Mouse (Mus musculus) hematopoietic multipotent progenitor cell, adult 10-12 weeks (in vitro differentiated cells): ENCODE measurements around the gene Cdipt. TPM values are rescaled to one million over a fixed set of nuclear protein-coding genes. Genes with fewer than 3 reads are reported as not detected.

ENCODE experiments used
- polyA plus RNA-seq: library from polyadenylated mRNA; stranded (reverse); fragments of >175 nt; gene quantifications from 2 replicates; pipeline ENCODE4 v1.2.3, GENCODE M21; 2012; ENCODE audit warnings: low replicate concordance

Gene Cdipt
- 122 and 191 TPM in 2 replicates for polyA plus RNA-seq

GRCm38 (mm10) chr7:126975893-126975949 lies at the start of gene Cdipt:
TSS of gene Cdipt (plus strand) at chr7:126975914.

GRCm38 (mm10) chr7:126928384-126929037 lies 47.2 kb upstream of the Cdipt start, which contains the start of gene Kctd13:
TSS of gene Kctd13 (plus strand) at chr7:126928879.

GRCm38 (mm10) chr7:126949403-126949792 lies 26.3 kb upstream of the Cdipt start, which contains the start of gene Asphd1:
TSS of gene Asphd1 (minus strand) at chr7:126949582.

GRCm38 (mm10) chr7:126949793-126950646 lies 25.7 kb upstream of the Cdipt start, which contains the start of gene Sez6l2:
TSS of gene Sez6l2 (plus strand) at chr7:126950563.

GRCm38 (mm10) chr7:126975950-126976866 lies 494 bp downstream of the Cdipt start, which contains the start of gene Cdiptos:
TSS of gene Cdiptos (minus strand) at chr7:126976098.

GRCm38 (mm10) chr7:127014320-127014719 lies 38.6 kb downstream of the Cdipt start, which contains the start of gene Mvp:
TSS of gene Mvp (minus strand) at chr7:127014621.

GRCm38 (mm10) chr7:127016481-127016485 lies 40.6 kb downstream of the Cdipt start, which contains the start of gene Pagr1b:
TSS of gene Pagr1b (minus strand) at chr7:127016484.

GRCm38 (mm10) chr7:127016971-127017949 lies 41.5 kb downstream of the Cdipt start, which contains the start of gene Pagr1a:
TSS of gene Pagr1a (minus strand) at chr7:127017352.

GRCm38 (mm10) chr7:127020901-127021562 lies 45.3 kb downstream of the Cdipt start, which contains the start of the genes Gm42742 and Prrt2:
TSS of gene Gm42742 (minus strand) at chr7:127021097.
TSS of gene Prrt2 (minus strand) at chr7:127021211.

GRCm38 (mm10) chr7:127026984-127027726 lies 51.4 kb downstream of the Cdipt start, which contains the start of gene Maz:
TSS of gene Maz (minus strand) at chr7:127027037.

Other genes starting within 250 kb of the Cdipt start
- gene Mapk3, start 216.3 kb upstream of the Cdipt start, polyA plus RNA-seq: 116 and 131 TPM in 2 replicates
- gene Gdpd3, start 209.6 kb upstream of the Cdipt start, polyA plus RNA-seq: 2.9 and 4.6 TPM in 2 replicates
- gene Ypel3, start 199.0 kb upstream of the Cdipt start, polyA plus RNA-seq: 614 and 1,558 TPM in 2 replicates
- 20.6 and 32.8 TPM in 2 replicates for gene Tbx6, start 194.4 kb upstream of the Cdipt start, polyA plus RNA-seq
- 144 and 186 TPM in 2 replicates for gene Ppp4c, start 183.4 kb upstream of the Cdipt start, polyA plus RNA-seq
- gene Fam57b, start 178.2 kb upstream of the Cdipt start, polyA plus RNA-seq: 0.18 TPM in 1 of 2 replicates, not detected in the other
- not detected in 2 replicates for gene 4930451I11Rik, start 144.3 kb upstream of the Cdipt start, polyA plus RNA-seq
- gene Doc2a, start 128.5 kb upstream of the Cdipt start, polyA plus RNA-seq: not detected in 2 replicates
- gene Hirip3, start 113.9 kb upstream of the Cdipt start, polyA plus RNA-seq: 46.3 and 48.6 TPM in 2 replicates
- gene Ino80e, start 113.5 kb upstream of the Cdipt start, polyA plus RNA-seq: 411 and 521 TPM in 2 replicates
- gene Taok2, start 91.2 kb upstream of the Cdipt start, polyA plus RNA-seq: 190 and 438 TPM in 2 replicates
- gene Tmem219, start 53.0 kb upstream of the Cdipt start, polyA plus RNA-seq: 94.2 and 130 TPM in 2 replicates
- gene Kctd13, start 47.0 kb upstream of the Cdipt start, polyA plus RNA-seq: 30.5 and 84.4 TPM in 2 replicates
- not detected in 2 replicates for gene Asphd1, start 26.3 kb upstream of the Cdipt start, polyA plus RNA-seq
- gene Sez6l2, start 25.4 kb upstream of the Cdipt start, polyA plus RNA-seq: 2.3 and 3.7 TPM in 2 replicates
- 0.29 and 0.57 TPM in 2 replicates for gene Cdiptos, start 184 bp downstream of the Cdipt start, polyA plus RNA-seq
- 41.4 and 44.2 TPM in 2 replicates for gene Mvp, start 38.7 kb downstream of the Cdipt start, polyA plus RNA-seq
- gene Pagr1b, start 40.6 kb downstream of the Cdipt start, polyA plus RNA-seq: 2.3 and 8.3 TPM in 2 replicates
- 4.2 and 54.7 TPM in 2 replicates for gene Pagr1a, start 41.4 kb downstream of the Cdipt start, polyA plus RNA-seq
- 120 and 325 TPM in 2 replicates for gene Gm42742, start 45.2 kb downstream of the Cdipt start, polyA plus RNA-seq
- gene Prrt2, start 45.3 kb downstream of the Cdipt start, polyA plus RNA-seq: 1.7 and 5.9 TPM in 2 replicates
- gene Maz, start 51.1 kb downstream of the Cdipt start, polyA plus RNA-seq: 317 and 823 TPM in 2 replicates
- gene Kif22, start 66.6 kb downstream of the Cdipt start, polyA plus RNA-seq: 2.6 and 9.1 TPM in 2 replicates
- 0.27 TPM in 1 of 2 replicates, not detected in the other for gene Zg16, start 111.4 kb downstream of the Cdipt start, polyA plus RNA-seq
- gene AI467606, start 115.4 kb downstream of the Cdipt start, polyA plus RNA-seq: 271 and 357 TPM in 2 replicates
- gene Qprt, start 146.3 kb downstream of the Cdipt start, polyA plus RNA-seq: 5.7 and 7.0 TPM in 2 replicates
- gene Spn, start 161.9 kb downstream of the Cdipt start, polyA plus RNA-seq: 81.8 and 125 TPM in 2 replicates
- 63.2 and 81.0 TPM in 2 replicates for gene Cd2bp2, start 220.1 kb downstream of the Cdipt start, polyA plus RNA-seq
- gene Tbc1d10b, start 232.6 kb downstream of the Cdipt start, polyA plus RNA-seq: 48.8 and 114 TPM in 2 replicates
- 3.8 TPM in 1 of 2 replicates, not detected in the other for gene Mylpf, start 233.0 kb downstream of the Cdipt start, polyA plus RNA-seq